Mouse (Mus musculus) cerebellum, adult 2 months (tissue): ENCODE measurements around the gene Pth. TPM values are rescaled to one million over a fixed set of nuclear protein-coding genes. Genes with fewer than 3 reads are reported as not detected.
A peak's percentile ranks its signal among the peaks of the same experiment; 100 is the strongest.

Source experiments
- DNase-seq, 2 experiments: peaks; one replicate each; pipeline ENCODE4 v3.0.0; 2021
- H3K27ac ChIP-seq: fragments of 200-500 bp; 2 replicates; pipeline ENCODE4 v1.5.1; 2012; ENCODE audit warnings: low read length, control low read depth, inconsistent platforms; ENCODE audit not compliant: insufficient read depth
- H3K27me3 ChIP-seq: fragments of 200-500 bp; 2 replicates; pipeline ENCODE4 v1.6.1; 2012; ENCODE audit warnings: inconsistent platforms, mild to moderate bottlenecking, low read length, moderate library complexity; ENCODE audit not compliant: control insufficient read depth, insufficient read depth
- H3K4me1 ChIP-seq: fragments of 200-500 bp; 2 replicates; pipeline ENCODE4 v1.6.1; 2011; ENCODE audit warnings: low read length; ENCODE audit not compliant: control insufficient read depth, insufficient read depth
- H3K4me3 ChIP-seq: fragments of 200-500 bp; replicated peaks from 2 replicates; pipeline ENCODE3; 2011; ENCODE audit warnings: mild to moderate bottlenecking, low read depth, low read length, control low read depth; ENCODE audit not compliant: insufficient read depth
- CTCF ChIP-seq: fragments of 200-500 bp; IDR thresholded peaks from 2 replicates; pipeline ENCODE4 v1.5.1; 2011; ENCODE audit warnings: low read depth, mild to moderate bottlenecking, control low read depth, low read length, moderate library complexity, borderline replicate concordance; ENCODE audit not compliant: insufficient read depth
- POLR2A ChIP-seq: fragments of 200-500 bp; IDR thresholded peaks from 2 replicates; pipeline ENCODE4 v1.6.1; 2011; ENCODE audit warnings: low read length, control low read depth, borderline replicate concordance; ENCODE audit not compliant: insufficient read depth
- WGBS: fragments of 180-500 bp; shearing (Covaris S2); methylation state at CpG from one replicate; pipeline ENCODE4 v1.1.7; 2018; 5-methylcytosine and 5-hydroxymethylcytosine counted together
- polyA plus RNA-seq: library from polyadenylated mRNA; depleted of rRNA; stranded (reverse); fragments of >200 nt; gene quantifications from 2 replicates; pipeline ENCODE4 v1.2.3, GENCODE M21; 2012; rRNA removed

The Pth gene
- not detected in 2 replicates for polyA plus RNA-seq

- TF ChIP-seq POLR2A = no peak
- TF ChIP-seq CTCF = no peak
- Histone ChIP-seq H3K27ac (no peak within 1 kb of the TSS), H3K4me3 (no peak within 1 kb of the TSS), H3K4me1 (no peaks in the 10 kb centered on the region), H3K27me3 (no peaks in the 10 kb centered on the region)
- 94% methylated on average over 2 of the region's 2 CpGs for WGBS
- DNase-seq = no peak
These were observed at the start of gene Pth for GRCm38 (mm10) chr7:113388470-113388869. Pth (minus strand) TSS chr7:113388570.

GRCm38 (mm10) chr7:113436312-113436711 lies 47.9 kb upstream of the Pth start:
- no peak overlapping the region for H3K27ac ChIP-seq
- TF ChIP-seq CTCF = no peak
- TF ChIP-seq POLR2A = no peak
- DNase-seq = no peak
- no peaks in the 10 kb centered on the region for H3K4me1 ChIP-seq
- H3K27me3 ChIP-seq = no peaks in the 10 kb centered on the region
- WGBS = 94% methylated on average over 10 of the region's 10 CpGs
- no peak overlapping the region for H3K4me3 ChIP-seq

- WGBS = 19% methylated on average over 4 of the region's 4 CpGs
- Histone ChIP-seq H3K4me3 (no peak overlapping the region), H3K27ac (no peak overlapping the region), H3K4me1 (no peaks in the 10 kb centered on the region), H3K27me3 (no peaks in the 10 kb centered on the region)
- TF ChIP-seq CTCF (peak; percentile 63), POLR2A (no peak)
- peak; percentile 24 to 37 for DNase-seq
These were observed 45.9 kb upstream of the Pth start for GRCm38 (mm10) chr7:113434286-113434685.

GRCm38 (mm10) chr7:113433451-113433850 lies 45.1 kb upstream of the Pth start:
- Histone ChIP-seq H3K27ac (no peak overlapping the region), H3K27me3 (no peaks in the 10 kb centered on the region), H3K4me3 (no peak overlapping the region), H3K4me1 (no peaks in the 10 kb centered on the region)
- no peak for DNase-seq
- 86% methylated on average over 3 of the region's 3 CpGs for WGBS
- no peak for TF ChIP-seq POLR2A
- no peak for TF ChIP-seq CTCF

GRCm38 (mm10) chr7:113432891-113433290 lies 44.5 kb upstream of the Pth start:
- WGBS = 90% methylated on average over 4 of the region's 4 CpGs
- Histone ChIP-seq H3K4me3 (no peak overlapping the region), H3K27me3 (no peaks in the 10 kb centered on the region), H3K27ac (no peak overlapping the region), H3K4me1 (no peaks in the 10 kb centered on the region)
- no peak for DNase-seq
- TF ChIP-seq POLR2A (no peak), CTCF (no peak)

GRCm38 (mm10) chr7:113420771-113421170 lies 32.4 kb upstream of the Pth start:
- 96% methylated on average over 1 of the region's 1 CpGs for WGBS
- Histone ChIP-seq H3K4me3 (no peak overlapping the region), H3K27ac (no peak overlapping the region), H3K27me3 (no peaks in the 10 kb centered on the region), H3K4me1 (no peaks in the 10 kb centered on the region)
- TF ChIP-seq CTCF (no peak), POLR2A (no peak)
- no peak for DNase-seq

- H3K27me3 ChIP-seq = no peaks in the 10 kb centered on the region
- TF ChIP-seq CTCF = no peak
- no peak for TF ChIP-seq POLR2A
- no peak for DNase-seq
These were observed 30.9 kb upstream of the Pth start for GRCm38 (mm10) chr7:113419070-113419782.

GRCm38 (mm10) chr7:113416536-113416935 lies 28.2 kb upstream of the Pth start:
- Histone ChIP-seq H3K27me3 (no peaks in the 10 kb centered on the region), H3K4me1 (no peaks in the 10 kb centered on the region), H3K4me3 (no peak overlapping the region), H3K27ac (no peak overlapping the region)
- DNase-seq = no peak
- TF ChIP-seq CTCF = no peak
- TF ChIP-seq POLR2A = no peak
- WGBS = 92% methylated on average over 1 of the region's 1 CpGs

More at GRCm38 (mm10) chr7:113419070-113419782, 30.9 kb upstream of the Pth start:
- H3K27ac ChIP-seq = no peak overlapping the region
- no peak overlapping the region for H3K4me3 ChIP-seq
- WGBS = 25% methylated on average over 4 of the region's 4 CpGs
- H3K4me1 ChIP-seq = no peaks in the 10 kb centered on the region
